Mouse (Mus musculus) forebrain, embryonic 12.5 days (tissue): Measurements from ENCODE around the gene Syn3. TPM values are rescaled to one million over a fixed set of nuclear protein-coding genes. Genes with fewer than 3 reads are reported as not detected.

Experiments
- ATAC-seq: fragments of 200-750 bp; cut with Nextera tagmentation; 2 replicates; pipeline ENCODE4 v1.8.0; 2017; ENCODE audit warnings: moderate TSS enrichment; ENCODE audit not compliant: low FRiP score
- H3K27ac ChIP-seq: fragments of 300-500 bp; sonication (generic); 2 replicates; pipeline ENCODE4 v1.5.1; 2016; ENCODE audit warnings: mild to moderate bottlenecking
- H3K27me3 ChIP-seq: fragments of 300-500 bp; sonication (generic); 2 replicates; pipeline ENCODE4 v1.6.1; 2016; ENCODE audit warnings: mild to moderate bottlenecking
- H3K36me3 ChIP-seq: fragments of 300-500 bp; sonication (generic); replicated peaks from 2 replicates; pipeline ENCODE4 v1.6.1; 2016; ENCODE audit warnings: mild to moderate bottlenecking
- H3K4me1 ChIP-seq: fragments of 300-500 bp; sonication (generic); 2 replicates; pipeline ENCODE4 v1.6.1; 2016
- H3K4me2 ChIP-seq: fragments of 300-500 bp; sonication (generic); 2 replicates; pipeline ENCODE4 v1.6.1; 2016; ENCODE audit warnings: mild to moderate bottlenecking, moderate library complexity
- H3K4me3 ChIP-seq: fragments of 300-500 bp; sonication (generic); replicated peaks from 2 replicates; pipeline ENCODE4 v1.5.1; 2016; ENCODE audit warnings: mild to moderate bottlenecking
- H3K9ac ChIP-seq: fragments of 300-500 bp; sonication (generic); 2 replicates; pipeline ENCODE4 v1.6.1; 2016; ENCODE audit warnings: mild to moderate bottlenecking
- H3K9me3 ChIP-seq: fragments of 300-500 bp; sonication (generic); 2 replicates; pipeline ENCODE4 v1.6.1; 2016
- WGBS: fragments of 180-500 bp; shearing (Covaris S2); methylation state at CpG from one replicate; pipeline ENCODE4 v1.1.7; 2016; 5-methylcytosine and 5-hydroxymethylcytosine counted together
- polyA plus RNA-seq: library from polyadenylated mRNA; unstranded; fragments of >200 nt; fragmentation: Nextera tagmentation; extraction: Ambion mirVana; gene quantifications from 2 replicates; pipeline ENCODE4 v1.2.1, GENCODE M21; 2016

The Syn3 gene
- polyA plus RNA-seq, 1 experiment from 2014 or later = 9.2 TPM

GRCm38 (mm10) chr10:86188614-86189013, 310.1 kb downstream of the Syn3 start:
- no peak for ATAC-seq
- no peak overlapping the region for H3K9ac ChIP-seq
- H3K4me2 ChIP-seq = no peak overlapping the region
- no peak overlapping the region for H3K27ac ChIP-seq
- WGBS = 81% methylated on average over 4 of the region's 4 CpGs
- no peaks in the 10 kb centered on the region for H3K4me1 ChIP-seq
- H3K27me3 ChIP-seq = no peaks in the 10 kb centered on the region
- no peaks in the 10 kb centered on the region for H3K9me3 ChIP-seq
- no peaks in the 10 kb centered on the region for H3K36me3 ChIP-seq
- H3K4me3 ChIP-seq = no peak overlapping the region

GRCm38 (mm10) chr10:86187881-86188280, 310.8 kb downstream of the Syn3 start:
- H3K4me1 ChIP-seq = no peaks in the 10 kb centered on the region
- no peak overlapping the region for H3K27ac ChIP-seq
- ATAC-seq = no peak
- 89% methylated on average over 5 of the region's 5 CpGs for WGBS
- no peaks in the 10 kb centered on the region for H3K9me3 ChIP-seq
- H3K36me3 ChIP-seq = no peaks in the 10 kb centered on the region
- no peak overlapping the region for H3K4me2 ChIP-seq
- no peak overlapping the region for H3K4me3 ChIP-seq
- no peaks in the 10 kb centered on the region for H3K27me3 ChIP-seq
- no peak overlapping the region for H3K9ac ChIP-seq

GRCm38 (mm10) chr10:86183148-86183885, 315.4 kb downstream of the Syn3 start:
- Histone ChIP-seq H3K4me2 (no peak overlapping the region), H3K36me3 (no peaks in the 10 kb centered on the region), H3K9me3 (no peaks in the 10 kb centered on the region), H3K27ac (no peak overlapping the region), H3K4me3 (no peak overlapping the region), H3K27me3 (no peaks in the 10 kb centered on the region), H3K9ac (no peak overlapping the region), H3K4me1 (no peaks in the 10 kb centered on the region)
- 73% methylated on average over 8 of the region's 8 CpGs for WGBS
- no peak for ATAC-seq

- no peaks in the 10 kb centered on the region for H3K36me3 ChIP-seq
- no peak overlapping the region for H3K4me2 ChIP-seq
- H3K9ac ChIP-seq = no peak overlapping the region
- ATAC-seq = no peak
- 44% methylated on average over 3 of the region's 3 CpGs for WGBS
- H3K27ac ChIP-seq = no peak overlapping the region
- H3K9me3 ChIP-seq = no peaks in the 10 kb centered on the region
- no peaks in the 10 kb centered on the region for H3K4me1 ChIP-seq
- no peak overlapping the region for H3K4me3 ChIP-seq
- H3K27me3 ChIP-seq = no peaks in the 10 kb centered on the region
These were observed 316.4 kb downstream of the Syn3 start for GRCm38 (mm10) chr10:86182183-86182805.

- Histone ChIP-seq H3K36me3 (no peaks in the 10 kb centered on the region), H3K4me2 (no peak overlapping the region), H3K4me3 (no peak overlapping the region), H3K27ac (no peak overlapping the region), H3K9me3 (no peaks in the 10 kb centered on the region), H3K27me3 (no peaks in the 10 kb centered on the region), H3K4me1 (no peaks in the 10 kb centered on the region), H3K9ac (no peak overlapping the region)
- 98% methylated on average over 2 of the region's 2 CpGs for WGBS
- ATAC-seq = no peak
These were observed 322.3 kb downstream of the Syn3 start for GRCm38 (mm10) chr10:86176411-86176810.

GRCm38 (mm10) chr10:86174017-86174416, 324.7 kb downstream of the Syn3 start:
- Histone ChIP-seq H3K4me2 (no peak overlapping the region), H3K4me3 (no peak overlapping the region), H3K36me3 (no peaks in the 10 kb centered on the region), H3K9me3 (no peaks in the 10 kb centered on the region), H3K27ac (no peak overlapping the region), H3K27me3 (no peaks in the 10 kb centered on the region), H3K4me1 (no peaks in the 10 kb centered on the region), H3K9ac (no peak overlapping the region)
- WGBS = 85% methylated on average over 6 of the region's 6 CpGs
- ATAC-seq = no peak

GRCm38 (mm10) chr10:86173284-86173683, 325.4 kb downstream of the Syn3 start:
- H3K4me2 ChIP-seq = no peak overlapping the region
- H3K4me1 ChIP-seq = no peaks in the 10 kb centered on the region
- no peaks in the 10 kb centered on the region for H3K36me3 ChIP-seq
- no peaks in the 10 kb centered on the region for H3K27me3 ChIP-seq
- H3K9me3 ChIP-seq = no peaks in the 10 kb centered on the region
- ATAC-seq = no peak
- no peak overlapping the region for H3K9ac ChIP-seq
- H3K27ac ChIP-seq = no peak overlapping the region
- WGBS = 88% methylated on average over 4 of the region's 4 CpGs
- H3K4me3 ChIP-seq = no peak overlapping the region

- Histone ChIP-seq H3K4me2 (no peak overlapping the region), H3K9me3 (no peaks in the 10 kb centered on the region), H3K4me1 (peaks cover 11% of the 10 kb centered on the region), H3K9ac (no peak overlapping the region), H3K36me3 (no peaks in the 10 kb centered on the region), H3K4me3 (no peak overlapping the region), H3K27ac (no peak overlapping the region), H3K27me3 (no peaks in the 10 kb centered on the region)
- ATAC-seq = no peak
- 91% methylated on average over 1 of the region's 1 CpGs for WGBS
These were observed 327.4 kb downstream of the Syn3 start for GRCm38 (mm10) chr10:86171246-86171645.

- H3K4me2 ChIP-seq = no peak overlapping the region
- H3K9ac ChIP-seq = no peak overlapping the region
- H3K9me3 ChIP-seq = no peaks in the 10 kb centered on the region
- no peak overlapping the region for H3K4me3 ChIP-seq
- 88% methylated on average over 2 of the region's 2 CpGs for WGBS
- ATAC-seq = no peak
- H3K4me1 ChIP-seq = peaks cover 11% of the 10 kb centered on the region
- no peaks in the 10 kb centered on the region for H3K27me3 ChIP-seq
- no peak overlapping the region for H3K27ac ChIP-seq
- H3K36me3 ChIP-seq = no peaks in the 10 kb centered on the region
These were observed 330.6 kb downstream of the Syn3 start for GRCm38 (mm10) chr10:86168084-86168483.

GRCm38 (mm10) chr10:86166854-86167268, 331.8 kb downstream of the Syn3 start:
- Histone ChIP-seq H3K36me3 (no peaks in the 10 kb centered on the region), H3K27ac (peak overlapping the region; percentile 67; the same call in 1 of the 2 replicates), H3K27me3 (no peaks in the 10 kb centered on the region), H3K4me3 (no peak overlapping the region), H3K4me2 (no peak overlapping the region), H3K4me1 (peaks cover 11% of the 10 kb centered on the region), H3K9me3 (no peaks in the 10 kb centered on the region), H3K9ac (no peak overlapping the region)
- WGBS = 11% methylated on average over 4 of the region's 4 CpGs
- ATAC-seq = no peak

GRCm38 (mm10) chr10:86164098-86164497, 334.6 kb downstream of the Syn3 start:
- Histone ChIP-seq H3K4me1 (peaks cover 11% of the 10 kb centered on the region), H3K4me3 (no peak overlapping the region), H3K9me3 (no peaks in the 10 kb centered on the region), H3K27ac (no peak overlapping the region), H3K27me3 (no peaks in the 10 kb centered on the region), H3K9ac (no peak overlapping the region), H3K36me3 (no peaks in the 10 kb centered on the region), H3K4me2 (no peak overlapping the region)
- ATAC-seq = no peak
- WGBS = 70% methylated on average over 3 of the region's 3 CpGs

- no peaks in the 10 kb centered on the region for H3K36me3 ChIP-seq
- H3K4me2 ChIP-seq = no peak overlapping the region
- H3K27ac ChIP-seq = no peak overlapping the region
- WGBS = 85% methylated on average over 6 of the region's 6 CpGs
- H3K4me1 ChIP-seq = peaks cover 3% of the 10 kb centered on the region
- H3K27me3 ChIP-seq = no peaks in the 10 kb centered on the region
- H3K9ac ChIP-seq = no peak overlapping the region
- no peaks in the 10 kb centered on the region for H3K9me3 ChIP-seq
- no peak overlapping the region for H3K4me3 ChIP-seq
- ATAC-seq = no peak
These were observed 336.9 kb downstream of the Syn3 start for GRCm38 (mm10) chr10:86161783-86162271.
